Mouse (Mus musculus) forelimb bud, embryonic 11.5 days (tissue): Measurements from ENCODE around the gene Fdx1l.

Source experiments
- DNase-seq: peaks from one replicate; pipeline ENCODE4 v3.0.0-alpha.2; 2012; ENCODE audit warnings: low read depth, low spot score

The Fdx1l gene

GRCm38 (mm10) chr9:21073044-21073840, at the start of gene Fdx1l, which contains the start of gene Gm49373:
Gene Fdx1l, minus strand, starts transcription at chr9:21073614.
Gene Gm49373, minus strand, starts transcription at chr9:21073096.
- DNase-seq: peak; percentile 86

- DNase-seq: no peak
Observed at GRCm38 (mm10) chr9:21121483-21121882, 48.1 kb upstream of the Fdx1l start.

GRCm38 (mm10) chr9:21117073-21117472, 43.7 kb upstream of the Fdx1l start:
- no peak for DNase-seq

GRCm38 (mm10) chr9:21115105-21115504, 41.7 kb upstream of the Fdx1l start:
- no peak for DNase-seq

- no peak for DNase-seq
Observed at GRCm38 (mm10) chr9:21114190-21114589, 40.8 kb upstream of the Fdx1l start.

- DNase-seq: no peak
Observed at GRCm38 (mm10) chr9:21113751-21114150, 40.3 kb upstream of the Fdx1l start.

- no peak for DNase-seq
Observed at GRCm38 (mm10) chr9:21107607-21108237, 34.3 kb upstream of the Fdx1l start.

- DNase-seq: no peak
Observed at GRCm38 (mm10) chr9:21105760-21106564, 32.5 kb upstream of the Fdx1l start.

GRCm38 (mm10) chr9:21104814-21105213, 31.4 kb upstream of the Fdx1l start:
- DNase-seq: no peak

- DNase-seq: no peak
Observed at GRCm38 (mm10) chr9:21102076-21102475, 28.7 kb upstream of the Fdx1l start.

GRCm38 (mm10) chr9:21100447-21101161, 27.2 kb upstream of the Fdx1l start:
- no peak for DNase-seq

- DNase-seq: no peak
Observed at GRCm38 (mm10) chr9:21097793-21098192, 24.4 kb upstream of the Fdx1l start.

GRCm38 (mm10) chr9:21095958-21096357, 22.5 kb upstream of the Fdx1l start:
- no peak for DNase-seq

- DNase-seq: no peak
Observed at GRCm38 (mm10) chr9:21093423-21093822, 20.0 kb upstream of the Fdx1l start.

GRCm38 (mm10) chr9:21091707-21092320, 18.4 kb upstream of the Fdx1l start, which contains the start of the genes Gm38431 and Raver1:
Gene Gm38431, minus strand, starts transcription at chr9:21091997.
Gene Raver1, minus strand, starts transcription at chr9:21092008.
- DNase-seq: peak; percentile 96

GRCm38 (mm10) chr9:21090972-21091706, 17.7 kb upstream of the Fdx1l start:
- DNase-seq: no peak

GRCm38 (mm10) chr9:21090537-21090936, 17.1 kb upstream of the Fdx1l start:
- no peak for DNase-seq

GRCm38 (mm10) chr9:21083324-21083723, 9.9 kb upstream of the Fdx1l start:
- DNase-seq: no peak

- DNase-seq: no peak
Observed at GRCm38 (mm10) chr9:21081127-21081526, 7.7 kb upstream of the Fdx1l start.

- DNase-seq: no peak
Observed at GRCm38 (mm10) chr9:21075625-21076024, 2.2 kb upstream of the Fdx1l start.
